14 mouse cellular contexts compared by ENCODE assay signal in genomic region chr16:14056734-14057133, GRCm38 (mm10).
"Had no signal": no experiment of that assay in that cellular context is flagged by ENCODE, and none has a peak within 500 bp of the region (broad histone marks: within the 10 kb centered on the region; RNA-seq: fewer than 3 reads in every experiment).

No protein-coding gene starts in this region.

- DNase-seq: kidney, adult 11 months; kidney, adult 8-10 months; kidney, postnatal 10 days; kidney, postnatal 4 days; left cerebral cortex, postnatal 4 days; liver; lung, adult 18-20 months; lung, postnatal 10 days; lung, postnatal 36 days; retina, postnatal 1 day; thymus, postnatal 25 days had no signal

- ATAC-seq: liver, embryonic 12.5 days; midbrain, embryonic 13.5 days; midbrain, embryonic 16.5 days had no signal
